Mouse (Mus musculus): ENCODE data around the gene Amotl1.

- TF ChIP-seq CTCF (IDR thresholded peaks at IDR 0.05; ENCODE audit: low read depth, low read length) (no peak), POLR2A (IDR thresholded peaks at IDR 0.05; ENCODE audit: extremely low read depth, insufficient read depth, low read length) (no peak)
Observed at GRCm38 (mm10) chr9:14663591-14663990, 18.7 kb upstream of the Amotl1 start.

All from liver, adult 2 months (tissue).